Mouse (Mus musculus): ENCODE measurements around the gene 4921539E11Rik. TPM values are rescaled to one million over a fixed set of nuclear protein-coding genes. Genes with fewer than 3 reads are reported as not detected.

4921539E11Rik gene
- polyA plus RNA-seq, 1 experiment from 2014 or later: not detected

DNA sequence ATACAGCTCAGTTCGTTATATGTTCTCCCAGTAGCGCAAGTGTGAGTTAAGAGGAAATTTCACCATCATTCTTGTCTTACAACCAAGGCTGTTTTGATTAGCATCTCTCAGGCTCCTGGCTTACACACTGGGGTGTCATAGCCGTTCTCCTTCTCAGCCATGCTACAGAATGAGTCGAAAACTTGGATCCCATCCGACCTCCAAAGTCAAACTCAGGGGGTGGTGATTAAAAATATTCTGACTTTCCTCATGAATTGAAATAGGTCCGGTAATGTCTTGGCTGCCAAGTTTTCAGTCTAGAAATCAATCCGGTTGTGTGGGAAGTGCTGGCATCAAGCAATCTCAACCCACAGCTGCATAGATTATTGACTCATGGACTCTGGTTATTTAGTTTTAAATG lies 2.3 kb downstream of the 4921539E11Rik start:
- Histone ChIP-seq H3K9ac (no peak overlapping the region), H3K4me1 (replicated peaks) (no peaks in the 10 kb centered on the region), H3K4me2 (no peak overlapping the region), H3K9me3 (replicated peaks) (no peaks in the 10 kb centered on the region), H3K27ac (replicated peaks) (no peak overlapping the region), H3K4me3 (replicated peaks) (no peak overlapping the region), H3K27me3 (no peaks in the 10 kb centered on the region), H3K36me3 (replicated peaks) (no peaks in the 10 kb centered on the region)
- WGBS (ENCODE audit: insufficient replicate concordance): 62% methylated on average over 7 of the region's 7 CpGs
- no peak for ATAC-seq (ENCODE audit: insufficient read depth)

DNA sequence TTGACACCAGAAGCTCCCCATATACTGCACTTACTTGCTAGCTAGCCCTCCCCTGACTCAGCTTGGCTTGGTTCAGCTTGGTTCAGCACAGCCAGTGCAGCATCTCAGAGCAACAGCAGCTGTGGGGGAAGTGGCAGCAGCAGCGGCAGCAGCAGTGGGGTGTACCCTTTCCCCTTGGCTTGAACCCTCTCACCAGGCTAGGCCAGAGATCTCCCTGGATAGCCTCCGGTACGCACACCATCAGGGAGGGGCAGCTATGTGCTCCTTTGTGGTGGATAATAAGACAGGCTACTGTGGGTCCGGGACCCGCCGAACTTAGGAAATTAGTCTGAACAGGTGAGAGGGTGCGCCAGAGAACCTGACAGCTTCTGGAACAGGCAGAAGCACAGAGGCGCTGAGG lies 17.6 kb downstream of the 4921539E11Rik start:
- WGBS (ENCODE audit: insufficient replicate concordance): 58% methylated on average over 7 of the region's 8 CpGs
- no peak for ATAC-seq (ENCODE audit: insufficient read depth)
- Histone ChIP-seq H3K4me2 (no peak overlapping the region), H3K9ac (no peak overlapping the region), H3K27me3 (no peaks in the 10 kb centered on the region), H3K4me1 (replicated peaks) (no peaks in the 10 kb centered on the region), H3K36me3 (replicated peaks) (no peaks in the 10 kb centered on the region), H3K4me3 (replicated peaks) (no peak overlapping the region), H3K9me3 (replicated peaks) (no peaks in the 10 kb centered on the region), H3K27ac (replicated peaks) (no peak overlapping the region)

DNA sequence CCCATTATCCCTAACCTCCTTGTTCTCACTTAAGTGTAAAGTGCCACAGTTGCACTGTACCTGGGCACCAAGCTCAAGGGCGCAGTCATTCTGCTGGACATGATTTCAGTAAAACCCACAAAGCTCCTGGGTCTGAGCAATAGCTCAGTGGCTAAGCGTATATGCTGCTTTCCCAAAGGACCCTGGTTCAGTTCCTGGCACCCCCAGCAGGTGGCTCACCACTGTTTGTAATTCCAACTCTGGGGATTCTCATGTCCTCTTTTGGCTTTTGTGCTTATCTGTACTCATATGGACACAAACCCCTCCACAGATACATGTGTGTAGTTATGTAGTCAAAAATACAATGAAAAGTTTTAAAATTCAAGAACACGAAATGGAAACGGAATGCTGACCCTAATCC lies 21.3 kb downstream of the 4921539E11Rik start:
- no peak for ATAC-seq (ENCODE audit: insufficient read depth)
- no peak overlapping the region for H3K4me3 ChIP-seq (replicated peaks)
- no peak overlapping the region for H3K4me2 ChIP-seq
- H3K27me3 ChIP-seq: no peaks in the 10 kb centered on the region
- H3K4me1 ChIP-seq (replicated peaks): no peaks in the 10 kb centered on the region
- H3K9ac ChIP-seq: no peak overlapping the region
- WGBS (ENCODE audit: insufficient replicate concordance): 59% methylated on average over 4 of the region's 4 CpGs
- H3K27ac ChIP-seq (replicated peaks): no peak overlapping the region
- no peaks in the 10 kb centered on the region for H3K36me3 ChIP-seq (replicated peaks)
- H3K9me3 ChIP-seq (replicated peaks): no peaks in the 10 kb centered on the region

- no peak for ATAC-seq (ENCODE audit: insufficient read depth)
- no peak overlapping the region for H3K4me3 ChIP-seq (replicated peaks)
- H3K36me3 ChIP-seq (replicated peaks): no peaks in the 10 kb centered on the region
- H3K9me3 ChIP-seq (replicated peaks): no peaks in the 10 kb centered on the region
- 29% methylated on average over 2 of the region's 2 CpGs for WGBS (ENCODE audit: insufficient replicate concordance)
- no peak overlapping the region for H3K9ac ChIP-seq
- no peak overlapping the region for H3K27ac ChIP-seq (replicated peaks)
- no peaks in the 10 kb centered on the region for H3K27me3 ChIP-seq
- H3K4me2 ChIP-seq: no peak overlapping the region
- H3K4me1 ChIP-seq (replicated peaks): peaks cover 2% of the 10 kb centered on the region; the same call in 1 of the 2 replicates
Measured at GRCm38 (mm10) chr4:103265166-103265565, 25.5 kb downstream of the 4921539E11Rik start.

DNA sequence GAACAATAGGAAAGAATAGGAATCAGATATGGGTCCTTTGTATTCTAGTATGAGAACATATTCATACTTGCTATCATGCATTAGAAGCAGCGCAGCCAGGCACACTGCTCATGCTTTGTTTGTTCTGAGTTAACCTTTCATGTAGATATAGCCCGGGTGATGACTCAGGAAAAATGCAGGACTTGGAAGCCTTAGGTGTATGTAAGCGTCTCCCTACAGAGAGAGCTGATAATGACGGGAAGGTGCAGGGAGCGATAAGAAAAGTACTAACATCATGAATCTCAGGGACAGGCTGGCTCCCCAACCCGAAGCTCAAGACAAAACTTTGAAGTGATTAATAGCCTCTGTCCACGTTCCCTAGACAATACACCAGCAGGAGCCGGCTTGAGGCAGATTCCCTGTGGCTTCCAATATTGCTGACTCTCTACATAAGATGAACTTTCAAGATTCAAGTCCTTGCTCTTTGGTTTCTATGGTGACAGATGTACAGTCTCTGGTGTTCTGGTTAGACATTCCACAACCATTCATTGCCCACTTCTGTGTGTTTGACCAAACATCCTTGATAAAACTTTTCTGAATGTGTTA lies 26.8 kb downstream of the 4921539E11Rik start:
- no peak for ATAC-seq (ENCODE audit: insufficient read depth)
- no peak overlapping the region for H3K4me3 ChIP-seq (replicated peaks)
- 21% methylated on average over 8 of the region's 8 CpGs for WGBS (ENCODE audit: insufficient replicate concordance)
- H3K4me1 ChIP-seq (replicated peaks): peaks cover 2% of the 10 kb centered on the region; the same call in 1 of the 2 replicates
- no peak overlapping the region for H3K4me2 ChIP-seq
- H3K9me3 ChIP-seq (replicated peaks): no peaks in the 10 kb centered on the region
- no peaks in the 10 kb centered on the region for H3K27me3 ChIP-seq
- H3K9ac ChIP-seq: no peak overlapping the region
- H3K27ac ChIP-seq (replicated peaks): no peak overlapping the region
- no peaks in the 10 kb centered on the region for H3K36me3 ChIP-seq (replicated peaks)

- Histone ChIP-seq H3K36me3 (replicated peaks) (no peaks in the 10 kb centered on the region), H3K27me3 (no peaks in the 10 kb centered on the region), H3K9me3 (replicated peaks) (no peaks in the 10 kb centered on the region), H3K4me1 (replicated peaks) (peaks cover 2% of the 10 kb centered on the region; the same call in 1 of the 2 replicates), H3K4me2 (no peak overlapping the region), H3K4me3 (replicated peaks) (no peak overlapping the region), H3K27ac (replicated peaks) (no peak overlapping the region), H3K9ac (no peak overlapping the region)
- no peak for ATAC-seq (ENCODE audit: insufficient read depth)
- 44% methylated on average over 5 of the region's 5 CpGs for WGBS (ENCODE audit: insufficient replicate concordance)
Measured at GRCm38 (mm10) chr4:103263378-103263777, 27.3 kb downstream of the 4921539E11Rik start.

DNA sequence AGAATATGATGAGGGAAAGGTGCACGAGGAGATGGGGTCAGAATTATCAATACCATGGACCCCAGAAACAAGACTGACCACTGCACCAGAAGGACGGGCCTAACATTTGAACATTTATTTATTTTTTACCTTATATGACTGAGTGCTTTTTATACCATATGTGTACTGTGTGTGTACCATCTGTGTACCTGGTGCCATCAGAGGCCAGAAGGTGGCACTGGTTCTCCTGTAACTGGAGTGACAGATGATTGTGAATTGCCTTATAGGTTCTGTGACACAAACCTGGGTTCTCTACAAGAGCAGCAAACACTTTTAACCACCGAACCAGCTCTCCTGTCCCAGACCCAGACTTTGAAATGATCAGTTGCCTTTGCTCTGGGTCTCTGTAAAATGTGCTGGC lies 31.8 kb downstream of the 4921539E11Rik start:
- no peak for ATAC-seq (ENCODE audit: insufficient read depth)
- Histone ChIP-seq H3K36me3 (replicated peaks) (no peaks in the 10 kb centered on the region), H3K4me1 (replicated peaks) (0 out of 2 replicates have a peak, but pooled peaks cover 2% of the 10 kb centered on the region), H3K4me2 (no peak overlapping the region), H3K27me3 (no peaks in the 10 kb centered on the region), H3K9me3 (replicated peaks) (no peaks in the 10 kb centered on the region), H3K27ac (replicated peaks) (no peak overlapping the region), H3K9ac (no peak overlapping the region), H3K4me3 (replicated peaks) (no peak overlapping the region)
- WGBS (ENCODE audit: insufficient replicate concordance): 59% methylated on average over 3 of the region's 3 CpGs

GRCm38 (mm10) chr4:103253846-103254245 lies 36.8 kb downstream of the 4921539E11Rik start:
- WGBS (ENCODE audit: insufficient replicate concordance): 16% methylated on average over 4 of the region's 4 CpGs
- H3K27ac ChIP-seq (replicated peaks): no peak overlapping the region
- H3K4me3 ChIP-seq (replicated peaks): no peak overlapping the region
- no peak overlapping the region for H3K9ac ChIP-seq
- ATAC-seq (ENCODE audit: insufficient read depth): no peak
- no peaks in the 10 kb centered on the region for H3K27me3 ChIP-seq
- no peaks in the 10 kb centered on the region for H3K4me1 ChIP-seq (replicated peaks)
- no peak overlapping the region for H3K4me2 ChIP-seq
- H3K9me3 ChIP-seq (replicated peaks): no peaks in the 10 kb centered on the region
- H3K36me3 ChIP-seq (replicated peaks): no peaks in the 10 kb centered on the region

DNA sequence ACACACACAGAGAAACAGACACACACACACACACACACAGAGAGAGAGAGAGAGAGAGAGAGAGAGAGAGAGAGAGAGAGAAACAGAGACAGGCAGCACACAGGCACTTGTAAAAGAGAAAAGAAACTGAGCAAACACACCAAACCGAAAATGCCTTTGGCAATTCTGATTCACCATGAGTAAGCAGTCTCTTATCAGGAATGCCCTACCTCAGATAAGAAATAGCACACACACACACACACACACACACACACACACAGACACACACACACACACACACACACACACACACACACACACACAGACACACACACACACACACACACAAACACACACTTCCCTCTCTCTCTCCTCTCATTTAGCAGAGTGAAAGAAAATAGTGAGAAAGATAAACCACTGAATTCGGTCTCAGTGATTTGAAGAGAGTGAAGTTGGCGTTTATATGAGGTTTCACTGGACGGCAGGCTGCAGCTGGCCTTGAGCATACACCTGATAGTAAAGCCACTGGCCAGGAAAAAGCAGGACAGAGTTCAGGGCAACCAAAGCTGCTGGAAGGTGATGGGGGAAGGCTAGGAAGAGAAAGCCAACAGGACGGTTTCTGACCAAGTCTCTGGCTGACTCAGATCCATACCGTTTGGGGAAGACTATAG lies 41.1 kb downstream of the 4921539E11Rik start:
- Histone ChIP-seq H3K27me3 (no peaks in the 10 kb centered on the region), H3K9me3 (replicated peaks) (no peaks in the 10 kb centered on the region), H3K4me2 (0 out of 2 replicates have a peak overlapping the region, but pooled peaks have one; percentile 1), H3K9ac (no peak overlapping the region), H3K36me3 (replicated peaks) (no peaks in the 10 kb centered on the region), H3K4me3 (replicated peaks) (no peak overlapping the region), H3K4me1 (replicated peaks) (no peaks in the 10 kb centered on the region), H3K27ac (replicated peaks) (no peak overlapping the region)
- 25% methylated on average over 6 of the region's 6 CpGs for WGBS (ENCODE audit: insufficient replicate concordance)
- ATAC-seq (ENCODE audit: insufficient read depth): no peak

DNA sequence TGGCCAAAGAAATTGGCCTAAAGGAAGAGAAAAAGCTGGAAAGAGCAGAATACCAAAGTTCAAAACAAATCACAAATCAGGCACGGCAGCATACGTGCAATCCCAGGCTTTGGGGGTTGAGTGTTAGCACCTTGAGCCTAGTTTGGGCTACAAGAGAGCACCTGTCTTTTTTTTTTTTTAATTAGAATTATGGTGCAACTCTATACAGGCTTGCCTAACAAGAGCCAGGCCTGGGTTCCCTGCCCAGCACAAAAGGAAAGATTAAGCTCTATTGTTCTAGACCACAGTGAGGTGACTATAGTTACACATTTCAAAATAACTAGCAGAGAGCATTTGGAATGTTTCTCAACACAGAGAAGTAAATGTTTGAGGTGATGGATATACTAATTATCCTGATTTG lies 42.9 kb downstream of the 4921539E11Rik start:
- no peak overlapping the region for H3K4me3 ChIP-seq (replicated peaks)
- WGBS (ENCODE audit: insufficient replicate concordance): 65% methylated on average over 2 of the region's 2 CpGs
- no peaks in the 10 kb centered on the region for H3K9me3 ChIP-seq (replicated peaks)

DNA sequence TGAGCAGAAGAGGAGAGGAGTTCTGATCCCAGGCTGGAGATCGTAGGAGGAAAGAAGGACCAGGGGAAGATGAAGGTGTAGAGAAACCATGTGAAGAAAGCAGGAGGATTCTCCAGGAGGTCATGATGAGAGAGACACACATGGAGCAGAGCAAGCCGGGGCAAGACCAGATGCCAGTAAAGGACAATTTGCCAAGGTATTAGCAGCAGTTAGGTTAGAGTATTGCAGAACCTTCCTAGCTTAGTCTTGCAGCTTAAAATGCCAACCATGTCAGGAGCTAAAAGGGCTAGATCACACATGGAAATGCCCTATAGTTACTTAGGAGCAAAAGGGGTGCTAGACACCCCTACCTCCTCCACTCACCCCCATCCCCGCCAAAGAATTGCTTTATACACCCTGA lies 43.4 kb downstream of the 4921539E11Rik start:
- Histone ChIP-seq H3K9ac (no peak overlapping the region), H3K4me1 (replicated peaks) (no peaks in the 10 kb centered on the region), H3K4me3 (replicated peaks) (no peak overlapping the region), H3K9me3 (replicated peaks) (no peaks in the 10 kb centered on the region), H3K36me3 (replicated peaks) (no peaks in the 10 kb centered on the region), H3K27ac (replicated peaks) (no peak overlapping the region), H3K27me3 (no peaks in the 10 kb centered on the region), H3K4me2 (no peak overlapping the region)
- 67% methylated on average over 3 of the region's 3 CpGs for WGBS (ENCODE audit: insufficient replicate concordance)
- no peak for ATAC-seq (ENCODE audit: insufficient read depth)

More for the DNA sequence above, 42.9 kb downstream of the 4921539E11Rik start:
- Histone ChIP-seq H3K9ac (no peak overlapping the region), H3K27me3 (no peaks in the 10 kb centered on the region), H3K4me2 (no peak overlapping the region), H3K27ac (replicated peaks) (no peak overlapping the region), H3K4me1 (replicated peaks) (no peaks in the 10 kb centered on the region), H3K36me3 (replicated peaks) (no peaks in the 10 kb centered on the region)
- ATAC-seq (ENCODE audit: insufficient read depth): no peak

DNA sequence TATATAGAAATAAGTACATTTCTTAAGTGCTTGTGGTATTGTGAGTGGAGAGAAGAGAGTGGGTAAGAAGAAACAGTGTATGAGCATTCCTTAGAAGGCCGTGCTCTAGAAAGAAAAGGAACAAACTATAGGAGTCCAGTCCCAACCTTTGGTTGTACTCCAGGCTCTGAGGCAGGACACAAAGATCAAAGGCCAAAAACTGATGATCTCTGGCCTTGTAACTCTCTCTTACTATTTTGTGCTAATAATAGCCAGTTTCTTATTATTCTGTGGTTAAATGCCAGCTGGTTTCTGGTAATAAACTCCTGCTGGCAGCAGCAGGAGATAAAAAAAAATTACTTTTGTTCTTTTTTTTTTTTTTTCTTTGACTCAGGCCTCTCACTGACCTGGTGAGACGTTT lies 58.5 kb downstream of the 4921539E11Rik start:
- Histone ChIP-seq H3K9me3 (replicated peaks) (no peaks in the 10 kb centered on the region), H3K4me3 (replicated peaks) (no peak overlapping the region), H3K36me3 (replicated peaks) (no peaks in the 10 kb centered on the region), H3K9ac (no peak overlapping the region), H3K4me1 (replicated peaks) (no peaks in the 10 kb centered on the region), H3K4me2 (no peak overlapping the region), H3K27ac (replicated peaks) (no peak overlapping the region), H3K27me3 (no peaks in the 10 kb centered on the region)
- WGBS (ENCODE audit: insufficient replicate concordance): 46% methylated on average over 2 of the region's 2 CpGs
- no peak for ATAC-seq (ENCODE audit: insufficient read depth)
